14 mouse cellular contexts compared by ENCODE assay signal in the genomic region with DNA sequence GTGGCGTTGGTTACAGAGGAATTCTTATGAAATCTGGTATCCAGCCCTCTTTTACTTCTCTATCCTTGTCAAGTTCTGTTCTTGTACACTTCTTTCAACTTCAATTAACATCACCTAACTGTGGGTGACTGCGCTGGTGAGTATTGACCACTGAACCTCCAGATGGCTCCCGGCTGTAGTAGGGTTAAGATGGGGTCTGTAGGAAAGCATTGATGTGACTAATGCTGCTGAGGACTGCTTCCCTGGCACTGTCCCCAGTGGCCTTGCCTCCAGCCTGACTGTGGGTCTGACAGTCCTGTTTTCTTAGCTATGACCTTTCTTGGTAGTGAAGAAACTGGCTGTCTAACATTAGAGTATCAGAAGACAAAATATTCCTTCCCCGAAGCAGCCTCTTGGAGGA. TPM values are rescaled to one million over a fixed set of nuclear protein-coding genes. Genes with fewer than 3 reads are reported as not detected.
A peak's percentile ranks its signal among the peaks of the same experiment; 100 is the strongest.
DNase-seq lines count a peak whose midpoint lies in the region; ATAC-seq lines count a peak whose summit lies in the region.
"Had no signal": no experiment of that assay in that cellular context is flagged by ENCODE, and none has a peak within 500 bp of the region (broad histone marks: within the 10 kb centered on the region; RNA-seq: fewer than 3 reads in every experiment).

No protein-coding gene starts in this region.

- no peak overlapping the region for H3K4me2 ChIP-seq in kidney, embryonic 16.5 days (replicated peaks; ENCODE audit: low read depth, low read length)
- no peak overlapping the region for H3K4me2 ChIP-seq in kidney, embryonic 14.5 days (replicated peaks; ENCODE audit: low read depth, low read length)
- H3K4me2 ChIP-seq in heart, embryonic 13.5 days: no peak overlapping the region
- H3K4me2 ChIP-seq: limb, embryonic 12.5 days had no signal

- peaks cover 16% of the 10 kb centered on the region for H3K36me3 ChIP-seq in kidney, embryonic 16.5 days (ENCODE audit: insufficient read depth, low read length)
- H3K36me3 ChIP-seq in kidney, embryonic 14.5 days (ENCODE audit: control insufficient read depth, insufficient read depth, low read length): peaks cover 3% of the 10 kb centered on the region; the same call in 1 of the 2 replicates
- H3K36me3 ChIP-seq in heart, embryonic 13.5 days: peaks cover 67% of the 10 kb centered on the region
- H3K36me3 ChIP-seq: G1E had no signal

- H3K27me3 ChIP-seq in kidney, embryonic 16.5 days (ENCODE audit: insufficient read depth, low read length): no peaks in the 10 kb centered on the region
- no peaks in the 10 kb centered on the region for H3K27me3 ChIP-seq in kidney, embryonic 14.5 days (ENCODE audit: control insufficient read depth, insufficient read depth, low read length)
- no peaks in the 10 kb centered on the region for H3K27me3 ChIP-seq in heart, embryonic 13.5 days (replicated peaks)
- H3K27me3 ChIP-seq: limb, embryonic 12.5 days had no signal

- H3K9me3 ChIP-seq in kidney, embryonic 16.5 days (ENCODE audit: low read length): no peaks in the 10 kb centered on the region
- H3K9me3 ChIP-seq in kidney, embryonic 14.5 days (ENCODE audit: control insufficient read depth, low read length): no peaks in the 10 kb centered on the region
- no peaks in the 10 kb centered on the region for H3K9me3 ChIP-seq in heart, embryonic 13.5 days
- H3K9me3 ChIP-seq: limb, embryonic 12.5 days had no signal

- H3K27ac ChIP-seq in kidney, embryonic 16.5 days (ENCODE audit: low read length): no peak overlapping the region
- H3K27ac ChIP-seq in kidney, embryonic 14.5 days (ENCODE audit: low read depth, low read length): no peak overlapping the region
- peak overlapping the region; percentile 74 for H3K27ac ChIP-seq in heart, embryonic 13.5 days (replicated peaks)
- H3K27ac ChIP-seq: limb, embryonic 12.5 days had no signal

- H3K4me3 ChIP-seq in kidney, embryonic 16.5 days (ENCODE audit: low read length): no peak overlapping the region
- H3K4me3 ChIP-seq in kidney, embryonic 14.5 days (ENCODE audit: low read length): no peak overlapping the region
- H3K4me3 ChIP-seq in heart, embryonic 13.5 days: no peak overlapping the region
- H3K4me3 ChIP-seq: limb, embryonic 12.5 days had no signal

- H3K9ac ChIP-seq in kidney, embryonic 16.5 days (replicated peaks; ENCODE audit: low read length): no peak overlapping the region
- no peak overlapping the region for H3K9ac ChIP-seq in kidney, embryonic 14.5 days (ENCODE audit: low read depth, low read length)
- H3K9ac ChIP-seq in heart, embryonic 13.5 days: no peak overlapping the region
- H3K9ac ChIP-seq: limb, embryonic 12.5 days had no signal

- H3K4me1 ChIP-seq in kidney, embryonic 16.5 days (ENCODE audit: insufficient read depth, low read length): 0 out of 2 replicates have a peak, but pooled peaks cover 5% of the 10 kb centered on the region
- no peaks in the 10 kb centered on the region for H3K4me1 ChIP-seq in kidney, embryonic 14.5 days (ENCODE audit: control insufficient read depth, insufficient read depth, low read length)
- peaks cover 53% of the 10 kb centered on the region for H3K4me1 ChIP-seq in heart, embryonic 13.5 days
- H3K4me1 ChIP-seq: limb, embryonic 12.5 days had no signal

- WGBS in kidney, embryonic 16.5 days: 81% methylated on average over 4 of the region's 4 CpGs
- 88% methylated on average over 4 of the region's 4 CpGs for WGBS in kidney, embryonic 14.5 days
- WGBS in heart, embryonic 13.5 days: 67% methylated on average over 4 of the region's 4 CpGs

- peak; percentile 72 for DNase-seq in adrenal gland, postnatal 10 days
- DNase-seq in lung, postnatal 25 days (ENCODE audit: low spot score): peak; percentile 18
- no peak for DNase-seq in right cerebral cortex, adult 2 months (ENCODE audit: low spot score in 2 of 2)
- DNase-seq: thymus, postnatal 4 days had no signal

- ATAC-seq in kidney, embryonic 16.5 days (ENCODE audit: low FRiP score, low TSS enrichment): 0 out of 2 replicates have a peak, but pooled peaks have one; percentile 39
- no peak for ATAC-seq in kidney, embryonic 14.5 days (ENCODE audit: low FRiP score, low TSS enrichment)
- no peak for ATAC-seq in heart, embryonic 13.5 days (ENCODE audit: extremely low read depth, insufficient number of reproducible peaks, low FRiP score, low TSS enrichment)
- ATAC-seq in activated CD4-positive, CD25-positive, alpha-beta regulatory T cell, adult 4 months: no peak
- ATAC-seq in CD4-positive, CD25-positive, alpha-beta regulatory T cell, adult 4 months: no peak

RNA-seq across cellular contexts. Expression of gene Gm11096, which starts 38.4 kb away (rescaled TPM):
- polyA plus RNA-seq in kidney, embryonic 16.5 days (2015; fragmentation: Nextera tagmentation; extraction: Ambion mirVana): not detected in 2 replicates
- polyA plus RNA-seq in kidney, embryonic 14.5 days (2014; fragmentation: Nextera tagmentation; extraction: Ambion mirVana): not detected in 2 replicates
- not detected for total RNA-seq in adrenal gland, postnatal 10 days (2021)
- polyA plus RNA-seq in heart, embryonic 13.5 days (2015; fragmentation: Nextera tagmentation; extraction: Ambion mirVana): not detected in 2 replicates
- polyA plus RNA-seq in activated CD4-positive, CD25-positive, alpha-beta regulatory T cell, adult 4 months (2017; shearing (Covaris generic)): not detected
- not detected for polyA plus RNA-seq in CD4-positive, CD25-positive, alpha-beta regulatory T cell, adult 4 months (2017; shearing (Covaris generic))
- total RNA-seq: G1E had no signal
- polyA plus RNA-seq: brain, embryonic 14.5 days; embryonic facial prominence, embryonic 11.5 days; G1E; hindbrain, embryonic 11.5 days; limb, embryonic 12.5 days had no signal

Comparison
In these comparisons a context has a peak if more than half of its experiments do, and no peak if none do; other contexts are left out.
1. DNase-seq: peak in adrenal gland, postnatal 10 days (single experiment) and lung, postnatal 25 days (single experiment); none in right cerebral cortex, adult 2 months (0 of 2).